Mouse (Mus musculus) liver, embryonic 15.5 days (tissue): Measurements from ENCODE around the gene Gm9837. TPM values are rescaled to one million over a fixed set of nuclear protein-coding genes. Genes with fewer than 3 reads are reported as not detected.

Source experiments
- ATAC-seq: fragments of 200-750 bp; cut with Nextera tagmentation; 2 replicates; pipeline ENCODE4 v1.8.0; 2017; ENCODE audit warnings: moderate number of reproducible peaks, mild to moderate bottlenecking, moderate library complexity; ENCODE audit not compliant: insufficient read depth
- H3K27ac ChIP-seq: fragments of 300-500 bp; sonication (generic); replicated peaks from 2 replicates; pipeline ENCODE4 v1.5.1; 2015; ENCODE audit warnings: mild to moderate bottlenecking, inconsistent platforms
- H3K27me3 ChIP-seq: fragments of 300-500 bp; sonication (generic); 2 replicates; pipeline ENCODE4 v1.6.1; 2015; ENCODE audit warnings: mild to moderate bottlenecking, inconsistent platforms
- H3K36me3 ChIP-seq: fragments of 300-500 bp; sonication (generic); replicated peaks from 2 replicates; pipeline ENCODE4 v1.6.1; 2015; ENCODE audit warnings: moderate library complexity, mild to moderate bottlenecking, inconsistent platforms
- H3K4me1 ChIP-seq: fragments of 300-500 bp; sonication (generic); replicated peaks from 2 replicates; pipeline ENCODE4 v1.6.1; 2015; ENCODE audit warnings: inconsistent platforms
- H3K4me2 ChIP-seq: fragments of 300-500 bp; sonication (generic); 2 replicates; pipeline ENCODE4 v1.6.1; 2015; ENCODE audit warnings: moderate library complexity, mild to moderate bottlenecking, inconsistent platforms
- H3K4me3 ChIP-seq: fragments of 300-500 bp; sonication (generic); replicated peaks from 2 replicates; pipeline ENCODE4 v1.5.1; 2015; ENCODE audit warnings: mild to moderate bottlenecking, inconsistent platforms
- H3K9ac ChIP-seq: fragments of 300-500 bp; sonication (generic); 2 replicates; pipeline ENCODE4 v1.6.1; 2015; ENCODE audit warnings: moderate library complexity, mild to moderate bottlenecking, inconsistent platforms
- H3K9me3 ChIP-seq: fragments of 300-500 bp; sonication (generic); replicated peaks from 2 replicates; pipeline ENCODE4 v1.6.1; 2016; ENCODE audit warnings: inconsistent platforms
- WGBS: fragments of 180-500 bp; shearing (Covaris S2); methylation state at CpG from one replicate; pipeline ENCODE4 v1.1.7; 2015; ENCODE audit warnings: mixed read lengths; ENCODE audit not compliant: insufficient replicate concordance; 5-methylcytosine and 5-hydroxymethylcytosine counted together
- polyA plus RNA-seq: library from polyadenylated mRNA; unstranded; fragments of >200 nt; fragmentation: Nextera tagmentation; extraction: Ambion mirVana; gene quantifications from 2 replicates; pipeline ENCODE4 v1.2.1, GENCODE M21; 2015

Gm9837 gene
- polyA plus RNA-seq, 1 experiment from 2014 or later: not detected

- no peaks in the 10 kb centered on the region for H3K36me3 ChIP-seq
- H3K4me3 ChIP-seq: no peak overlapping the region
- 45% methylated on average over 5 of the region's 5 CpGs for WGBS
- peaks cover 7% of the 10 kb centered on the region for H3K4me1 ChIP-seq
- H3K9ac ChIP-seq: no peak overlapping the region
- no peak overlapping the region for H3K4me2 ChIP-seq
- no peaks in the 10 kb centered on the region for H3K9me3 ChIP-seq
- H3K27ac ChIP-seq: no peak overlapping the region
- no peak for ATAC-seq
- H3K27me3 ChIP-seq: peaks cover 26% of the 10 kb centered on the region
Observed at GRCm38 (mm10) chr11:53503738-53504137, 33.5 kb upstream of the Gm9837 start.

GRCm38 (mm10) chr11:53502039-53502765 lies 31.9 kb upstream of the Gm9837 start:
- Histone ChIP-seq H3K4me2 (no peak overlapping the region), H3K9me3 (no peaks in the 10 kb centered on the region), H3K27ac (no peak overlapping the region), H3K27me3 (peaks cover 35% of the 10 kb centered on the region), H3K9ac (no peak overlapping the region), H3K4me3 (no peak overlapping the region), H3K4me1 (peaks cover 7% of the 10 kb centered on the region), H3K36me3 (no peaks in the 10 kb centered on the region)
- 48% methylated on average over 8 of the region's 8 CpGs for WGBS
- no peak for ATAC-seq

GRCm38 (mm10) chr11:53500569-53500968 lies 30.3 kb upstream of the Gm9837 start:
- 17% methylated on average over 11 of the region's 11 CpGs for WGBS
- ATAC-seq: no peak
- H3K27me3 ChIP-seq: peaks cover 39% of the 10 kb centered on the region
- no peak overlapping the region for H3K9ac ChIP-seq
- no peaks in the 10 kb centered on the region for H3K36me3 ChIP-seq
- no peaks in the 10 kb centered on the region for H3K9me3 ChIP-seq
- H3K4me3 ChIP-seq: no peak overlapping the region
- H3K4me2 ChIP-seq: no peak overlapping the region
- H3K4me1 ChIP-seq: peaks cover 7% of the 10 kb centered on the region
- H3K27ac ChIP-seq: no peak overlapping the region

GRCm38 (mm10) chr11:53496946-53497345 lies 26.7 kb upstream of the Gm9837 start:
- Histone ChIP-seq H3K9ac (no peak overlapping the region), H3K36me3 (no peaks in the 10 kb centered on the region), H3K27ac (no peak overlapping the region), H3K9me3 (no peaks in the 10 kb centered on the region), H3K27me3 (peaks cover 39% of the 10 kb centered on the region), H3K4me1 (peaks cover 8% of the 10 kb centered on the region), H3K4me3 (no peak overlapping the region), H3K4me2 (no peak overlapping the region)
- WGBS: 35% methylated on average over 6 of the region's 6 CpGs
- ATAC-seq: no peak

- peaks cover 24% of the 10 kb centered on the region for H3K27me3 ChIP-seq
- no peak for ATAC-seq
- no peaks in the 10 kb centered on the region for H3K36me3 ChIP-seq
- WGBS: 66% methylated on average over 6 of the region's 6 CpGs
- H3K9ac ChIP-seq: no peak overlapping the region
- H3K4me1 ChIP-seq: peaks cover 4% of the 10 kb centered on the region
- H3K9me3 ChIP-seq: no peaks in the 10 kb centered on the region
- H3K27ac ChIP-seq: no peak overlapping the region
- H3K4me2 ChIP-seq: no peak overlapping the region
- H3K4me3 ChIP-seq: no peak overlapping the region
Observed at GRCm38 (mm10) chr11:53495417-53495816, 25.1 kb upstream of the Gm9837 start.

GRCm38 (mm10) chr11:53493243-53493955 lies 23.1 kb upstream of the Gm9837 start:
- Histone ChIP-seq H3K4me1 (peaks cover 3% of the 10 kb centered on the region; the same call in 1 of the 2 replicates), H3K4me3 (no peak overlapping the region), H3K27ac (no peak overlapping the region), H3K4me2 (no peak overlapping the region), H3K27me3 (peaks cover 14% of the 10 kb centered on the region), H3K9ac (no peak overlapping the region), H3K36me3 (no peaks in the 10 kb centered on the region), H3K9me3 (no peaks in the 10 kb centered on the region)
- ATAC-seq: no peak
- 62% methylated on average over 3 of the region's 3 CpGs for WGBS

GRCm38 (mm10) chr11:53491954-53492401 lies 21.7 kb upstream of the Gm9837 start:
- Histone ChIP-seq H3K36me3 (no peaks in the 10 kb centered on the region), H3K27ac (no peak overlapping the region), H3K9ac (no peak overlapping the region), H3K4me2 (no peak overlapping the region), H3K4me1 (peaks cover 11% of the 10 kb centered on the region), H3K9me3 (no peaks in the 10 kb centered on the region), H3K27me3 (peaks cover 18% of the 10 kb centered on the region), H3K4me3 (no peak overlapping the region)
- no peak for ATAC-seq
- 20% methylated on average over 8 of the region's 8 CpGs for WGBS

GRCm38 (mm10) chr11:53489421-53489820 lies 19.1 kb upstream of the Gm9837 start:
- Histone ChIP-seq H3K36me3 (no peaks in the 10 kb centered on the region), H3K4me2 (no peak overlapping the region), H3K4me1 (peaks cover 30% of the 10 kb centered on the region), H3K9ac (no peak overlapping the region), H3K9me3 (no peaks in the 10 kb centered on the region), H3K27me3 (peaks cover 26% of the 10 kb centered on the region), H3K4me3 (no peak overlapping the region), H3K27ac (no peak overlapping the region)
- no peak for ATAC-seq
- 76% methylated on average over 9 of the region's 9 CpGs for WGBS

GRCm38 (mm10) chr11:53489007-53489406 lies 18.7 kb upstream of the Gm9837 start:
- H3K27ac ChIP-seq: no peak overlapping the region
- H3K36me3 ChIP-seq: no peaks in the 10 kb centered on the region
- peaks cover 34% of the 10 kb centered on the region for H3K4me1 ChIP-seq
- H3K27me3 ChIP-seq: peaks cover 26% of the 10 kb centered on the region
- H3K4me2 ChIP-seq: no peak overlapping the region
- ATAC-seq: no peak
- no peaks in the 10 kb centered on the region for H3K9me3 ChIP-seq
- 89% methylated on average over 5 of the region's 5 CpGs for WGBS
- no peak overlapping the region for H3K9ac ChIP-seq
- H3K4me3 ChIP-seq: no peak overlapping the region

- Histone ChIP-seq H3K9me3 (no peaks in the 10 kb centered on the region), H3K27ac (no peak overlapping the region), H3K4me3 (0 out of 2 replicates have a peak overlapping the region, but pooled peaks have one; percentile 3), H3K36me3 (no peaks in the 10 kb centered on the region), H3K9ac (no peak overlapping the region), H3K27me3 (peaks cover 26% of the 10 kb centered on the region), H3K4me1 (peaks cover 52% of the 10 kb centered on the region), H3K4me2 (peak overlapping the region; percentile 35)
- 13% methylated on average over 27 of the region's 27 CpGs for WGBS
- ATAC-seq: no peak
Observed at GRCm38 (mm10) chr11:53486822-53487594, 16.7 kb upstream of the Gm9837 start.

GRCm38 (mm10) chr11:53486351-53486750 lies 16.1 kb upstream of the Gm9837 start:
- H3K4me1 ChIP-seq: peaks cover 55% of the 10 kb centered on the region
- peaks cover 26% of the 10 kb centered on the region for H3K27me3 ChIP-seq
- no peaks in the 10 kb centered on the region for H3K36me3 ChIP-seq
- no peak overlapping the region for H3K27ac ChIP-seq
- 82% methylated on average over 3 of the region's 3 CpGs for WGBS
- no peak overlapping the region for H3K9ac ChIP-seq
- H3K4me2 ChIP-seq: no peak overlapping the region
- ATAC-seq: no peak
- H3K4me3 ChIP-seq: no peak overlapping the region
- H3K9me3 ChIP-seq: no peaks in the 10 kb centered on the region
